Mouse (Mus musculus): Measurements from ENCODE around the gene Ulk1. TPM values are rescaled to one million over a fixed set of nuclear protein-coding genes. Genes with fewer than 3 reads are reported as not detected.

Ulk1 gene
- polyA plus RNA-seq, 1 experiment, result 13.6 TPM

- no peak overlapping the region for H3K4me3 ChIP-seq (ENCODE audit: insufficient read depth, poor library complexity, severe bottlenecking)
- H3ac ChIP-seq (ENCODE audit: control insufficient read depth, insufficient read length, low read depth), result no peak overlapping the region
- peaks cover 23% of the 10 kb centered on the region for H3K79me2 ChIP-seq (ENCODE audit: control insufficient read depth, insufficient read depth)
- H3K79me3 ChIP-seq (ENCODE audit: low read depth), result peaks cover 20% of the 10 kb centered on the region
- no peaks in the 10 kb centered on the region for H3K27me3 ChIP-seq (ENCODE audit: control insufficient read depth, insufficient read depth, insufficient read length)
- peaks cover 26% of the 10 kb centered on the region for H3K36me3 ChIP-seq (ENCODE audit: control insufficient read depth, insufficient read depth)
- TF ChIP-seq MYOG (IDR thresholded peaks at IDR 0.05; ENCODE audit: control insufficient read depth, extremely low read depth, insufficient read length), result no peak
- TF ChIP-seq FOSL1 (IDR thresholded peaks at IDR 0.05; ENCODE audit: insufficient read depth, low read length, poor library complexity, severe bottlenecking), result no peak
- TF ChIP-seq USF1 (IDR thresholded peaks at IDR 0.05; ENCODE audit: low read depth), result no peak
- TF ChIP-seq CEBPB (IDR thresholded peaks at IDR 0.05; ENCODE audit: low read depth), result no peak
- no peak for TF ChIP-seq CTCF (IDR thresholded peaks at IDR 0.05; ENCODE audit: control insufficient read depth, insufficient read depth, insufficient read length)
- no peak for TF ChIP-seq MAX (IDR thresholded peaks at IDR 0.05)
- TF ChIP-seq MYOD1 (IDR thresholded peaks at IDR 0.05; ENCODE audit: control insufficient read depth, insufficient read length, low read depth), result no peak
Observed at GRCm38 (mm10) chr5:110783150-110783549, 26.7 kb downstream of the Ulk1 start.

GRCm38 (mm10) chr5:110781529-110782238, 28.2 kb downstream of the Ulk1 start:
- no peak for TF ChIP-seq MYOD1 (IDR thresholded peaks at IDR 0.05; ENCODE audit: control insufficient read depth, insufficient read length, low read depth)
- no peak for TF ChIP-seq CEBPB (IDR thresholded peaks at IDR 0.05; ENCODE audit: low read depth)
- no peak for TF ChIP-seq FOSL1 (IDR thresholded peaks at IDR 0.05; ENCODE audit: insufficient read depth, low read length, poor library complexity, severe bottlenecking)
- TF ChIP-seq CTCF (IDR thresholded peaks at IDR 0.05; ENCODE audit: control insufficient read depth, insufficient read depth, insufficient read length), result no peak
- no peak for TF ChIP-seq MYOG (IDR thresholded peaks at IDR 0.05; ENCODE audit: control insufficient read depth, extremely low read depth, insufficient read length)
- no peak for TF ChIP-seq MAX (IDR thresholded peaks at IDR 0.05)
- no peak for TF ChIP-seq USF1 (IDR thresholded peaks at IDR 0.05; ENCODE audit: low read depth)
- Histone ChIP-seq H3K27me3 (ENCODE audit: control insufficient read depth, insufficient read depth, insufficient read length) (no peaks in the 10 kb centered on the region), H3K79me2 (ENCODE audit: control insufficient read depth, insufficient read depth) (peaks cover 38% of the 10 kb centered on the region), H3K79me3 (ENCODE audit: low read depth) (peaks cover 27% of the 10 kb centered on the region), H3ac (ENCODE audit: control insufficient read depth, insufficient read length, low read depth) (no peak overlapping the region), H3K36me3 (ENCODE audit: control insufficient read depth, insufficient read depth) (peaks cover 28% of the 10 kb centered on the region), H3K4me3 (ENCODE audit: insufficient read depth, poor library complexity, severe bottlenecking) (no peak overlapping the region)

GRCm38 (mm10) chr5:110780761-110781528, 29.0 kb downstream of the Ulk1 start:
- TF ChIP-seq CTCF (IDR thresholded peaks at IDR 0.05; ENCODE audit: control insufficient read depth, insufficient read depth, insufficient read length) (no peak), FOSL1 (IDR thresholded peaks at IDR 0.05; ENCODE audit: insufficient read depth, low read length, poor library complexity, severe bottlenecking) (no peak), MYOG (IDR thresholded peaks at IDR 0.05; ENCODE audit: control insufficient read depth, extremely low read depth, insufficient read length) (no peak), USF1 (IDR thresholded peaks at IDR 0.05; ENCODE audit: low read depth) (no peak), MYOD1 (IDR thresholded peaks at IDR 0.05; ENCODE audit: control insufficient read depth, insufficient read length, low read depth) (no peak), CEBPB (IDR thresholded peaks at IDR 0.05; ENCODE audit: low read depth) (no peak), MAX (IDR thresholded peaks at IDR 0.05) (no peak)
- H3K4me3 ChIP-seq (ENCODE audit: insufficient read depth, poor library complexity, severe bottlenecking), result peak overlapping the region; percentile 75
- peaks cover 27% of the 10 kb centered on the region for H3K79me3 ChIP-seq (ENCODE audit: low read depth)
- H3ac ChIP-seq (ENCODE audit: control insufficient read depth, insufficient read length, low read depth), result peak overlapping the region; percentile 79
- H3K27me3 ChIP-seq (ENCODE audit: control insufficient read depth, insufficient read depth, insufficient read length), result no peaks in the 10 kb centered on the region
- H3K79me2 ChIP-seq (ENCODE audit: control insufficient read depth, insufficient read depth), result peaks cover 45% of the 10 kb centered on the region
- H3K36me3 ChIP-seq (ENCODE audit: control insufficient read depth, insufficient read depth), result peaks cover 29% of the 10 kb centered on the region

DNA sequence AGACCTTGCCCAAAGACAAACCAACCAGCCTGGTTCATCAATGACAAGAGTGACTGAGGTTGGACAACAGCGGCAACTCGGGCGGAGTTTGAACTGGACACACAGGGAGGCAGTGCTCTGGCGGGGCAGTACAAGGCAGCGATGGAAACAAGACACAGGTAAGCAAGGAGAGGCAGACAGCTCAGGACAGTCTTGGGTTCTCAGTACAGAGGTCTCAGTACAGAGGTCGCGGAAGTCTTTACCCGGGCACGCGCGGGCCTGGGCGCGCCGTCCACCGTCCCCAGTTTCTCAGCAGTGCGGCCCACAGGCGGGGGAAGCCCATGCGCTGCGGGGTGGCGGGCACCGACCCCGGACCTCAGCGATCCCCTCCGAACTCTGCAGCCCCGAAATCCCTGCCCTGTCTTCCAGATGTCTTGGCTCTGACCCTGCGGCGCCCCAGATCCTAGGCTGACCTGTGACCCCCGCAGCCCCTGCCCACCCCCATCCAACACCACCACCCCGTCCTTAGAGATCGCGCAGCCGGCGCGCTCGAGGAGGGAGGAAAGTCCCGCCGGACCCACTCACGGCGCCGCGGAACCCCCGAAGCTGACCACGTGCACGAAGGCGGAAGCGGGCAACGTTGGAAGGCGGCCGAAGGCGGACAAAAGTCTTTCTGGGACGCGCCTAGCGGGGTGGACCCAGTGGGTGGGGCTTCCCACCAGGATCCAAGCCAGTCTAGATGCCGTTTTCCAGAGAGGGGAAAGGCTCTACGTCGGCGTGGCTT, 29.7 kb downstream of the Ulk1 start, which contains the start of gene Pus1:
Gene Pus1, minus strand, starts transcription at position 662 of the 763 bp plus-strand sequence.
- peak; percentile 98 for TF ChIP-seq MAX (IDR thresholded peaks at IDR 0.05)
- TF ChIP-seq MYOG (IDR thresholded peaks at IDR 0.05; ENCODE audit: control insufficient read depth, extremely low read depth, insufficient read length), result no peak
- TF ChIP-seq USF1 (IDR thresholded peaks at IDR 0.05; ENCODE audit: low read depth), result peak; percentile 84
- H3K79me3 ChIP-seq (ENCODE audit: low read depth), result peaks cover 32% of the 10 kb centered on the region
- H3K36me3 ChIP-seq (ENCODE audit: control insufficient read depth, insufficient read depth), result peaks cover 35% of the 10 kb centered on the region
- peak within 1 kb of the TSS; percentile 75 for H3K4me3 ChIP-seq (ENCODE audit: insufficient read depth, poor library complexity, severe bottlenecking)
- peak within 1 kb of the TSS; percentile 79 for H3ac ChIP-seq (ENCODE audit: control insufficient read depth, insufficient read length, low read depth)
- H3K27me3 ChIP-seq (ENCODE audit: control insufficient read depth, insufficient read depth, insufficient read length), result no peaks in the 10 kb centered on the region
- H3K79me2 ChIP-seq (ENCODE audit: control insufficient read depth, insufficient read depth), result peaks cover 53% of the 10 kb centered on the region

- H3K79me2 ChIP-seq (ENCODE audit: control insufficient read depth, insufficient read depth), result peaks cover 60% of the 10 kb centered on the region
- TF ChIP-seq MYOG (IDR thresholded peaks at IDR 0.05; ENCODE audit: control insufficient read depth, extremely low read depth, insufficient read length) (no peak), USF1 (IDR thresholded peaks at IDR 0.05; ENCODE audit: low read depth) (no peak)
- H3K79me3 ChIP-seq (ENCODE audit: low read depth), result peaks cover 35% of the 10 kb centered on the region
- H3ac ChIP-seq (ENCODE audit: control insufficient read depth, insufficient read length, low read depth), result peak overlapping the region; percentile 77
- no peaks in the 10 kb centered on the region for H3K27me3 ChIP-seq (ENCODE audit: control insufficient read depth, insufficient read depth, insufficient read length)
- peak overlapping the region; percentile 75 for H3K4me3 ChIP-seq (ENCODE audit: insufficient read depth, poor library complexity, severe bottlenecking)
- peaks cover 42% of the 10 kb centered on the region for H3K36me3 ChIP-seq (ENCODE audit: control insufficient read depth, insufficient read depth)
Observed at GRCm38 (mm10) chr5:110779276-110779997, 30.5 kb downstream of the Ulk1 start.
